17 mouse cellular contexts compared by ENCODE assay signal in the genomic region with DNA sequence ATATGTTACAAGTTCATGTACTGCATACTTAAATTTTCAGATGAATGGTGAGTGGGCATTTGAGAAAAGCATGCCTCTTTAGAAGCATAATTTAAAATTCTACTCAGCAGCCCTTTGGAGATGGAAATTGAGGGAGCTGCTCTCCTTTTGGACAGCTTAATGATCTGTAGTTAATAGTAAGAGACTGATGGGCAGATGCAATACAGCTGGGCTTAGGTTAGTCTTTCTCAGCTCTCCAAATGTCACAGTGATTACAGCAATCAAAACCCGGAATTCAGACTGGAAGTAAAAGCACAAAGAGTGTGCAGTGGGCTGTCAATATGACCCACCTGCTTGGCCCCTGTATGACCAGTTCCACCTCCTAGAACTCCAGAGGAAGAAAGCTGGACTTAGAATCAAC. TPM values are rescaled to one million over a fixed set of nuclear protein-coding genes. Genes with fewer than 3 reads are reported as not detected.
"Had no signal": no experiment of that assay in that cellular context is flagged by ENCODE, and none has a peak within 500 bp of the region (broad histone marks: within the 10 kb centered on the region; RNA-seq: fewer than 3 reads in every experiment).

No protein-coding gene starts in this region.

- H3K27me3 ChIP-seq: intestine, embryonic 15.5 days; limb, embryonic 15.5 days; liver, embryonic 12.5 days; megakaryocyte, embryonic 14.5 days had no signal

- H3K36me3 ChIP-seq: intestine, embryonic 15.5 days; limb, embryonic 15.5 days; liver, embryonic 12.5 days had no signal

- H3K4me1 ChIP-seq: intestine, embryonic 15.5 days; limb, embryonic 15.5 days; liver, embryonic 12.5 days had no signal

- H3K4me3 ChIP-seq: intestine, embryonic 15.5 days; left cerebral cortex, adult 2 months; limb, embryonic 15.5 days; liver, embryonic 12.5 days; megakaryocyte, embryonic 14.5 days had no signal

- H3K4me2 ChIP-seq: intestine, embryonic 15.5 days; limb, embryonic 15.5 days; liver, embryonic 12.5 days; lung, embryonic 14.5 days; midbrain, embryonic 11.5 days had no signal

- ATAC-seq: intestine, embryonic 15.5 days; liver, embryonic 12.5 days had no signal

- H3K9me3 ChIP-seq: intestine, embryonic 15.5 days; limb, embryonic 15.5 days; liver, embryonic 12.5 days; megakaryocyte, embryonic 14.5 days had no signal

- DNase-seq: kidney, adult 18-20 months; kidney, postnatal 4 days; lung, embryonic 14.5 days; lung, postnatal 10 days; right cerebral cortex, postnatal 25 days; thymus, postnatal 36 days had no signal

- H3K9ac ChIP-seq: intestine, embryonic 15.5 days; limb, embryonic 15.5 days; liver, embryonic 12.5 days; lung, embryonic 14.5 days had no signal

- H3K27ac ChIP-seq: intestine, embryonic 15.5 days; left cerebral cortex, adult 2 months; limb, embryonic 15.5 days; liver, embryonic 12.5 days; macrophage had no signal

RNA-seq across cellular contexts. Expression of a gene that starts 24.1 kb away (rescaled TPM):
- total RNA-seq: neutrophil, adult 5-6 weeks had no signal
- polyA plus RNA-seq: kidney, embryonic 16.5 days; liver, embryonic 12.5 days; liver, embryonic 16.5 days; macrophage; thymus, postnatal 0 days had no signal
